Mouse (Mus musculus): ENCODE data around the gene Myadml2.

- no peak for TF ChIP-seq POLR2A (IDR thresholded peaks at IDR 0.05; ENCODE audit: insufficient read depth, low read length)
- TF ChIP-seq EP300 (IDR thresholded peaks at IDR 0.05; ENCODE audit: insufficient read depth, low read depth, low read length): no peak
These were observed 36.7 kb upstream of the Myadml2 start for GRCm38 (mm10) chr11:120684660-120685059.
